Mouse (Mus musculus) ovary, postnatal 36 days (tissue): Measurements from ENCODE around the gene Sh3bp1.

ENCODE experiments used
- DNase-seq: peaks from one replicate; pipeline ENCODE4 v3.0.0; 2022; ENCODE audit warnings: low spot score, mixed read lengths

Gene Sh3bp1

GRCm38 (mm10) chr15:78947657-78948056 lies 48.1 kb downstream of the Sh3bp1 start, which contains the start of gene Triobp:
Gene Triobp, plus strand, starts transcription at chr15:78947724.
- DNase-seq = peak; percentile 83

- no peak for DNase-seq
Measured at GRCm38 (mm10) chr15:78948152-78948725, 48.7 kb downstream of the Sh3bp1 start.

DNA sequence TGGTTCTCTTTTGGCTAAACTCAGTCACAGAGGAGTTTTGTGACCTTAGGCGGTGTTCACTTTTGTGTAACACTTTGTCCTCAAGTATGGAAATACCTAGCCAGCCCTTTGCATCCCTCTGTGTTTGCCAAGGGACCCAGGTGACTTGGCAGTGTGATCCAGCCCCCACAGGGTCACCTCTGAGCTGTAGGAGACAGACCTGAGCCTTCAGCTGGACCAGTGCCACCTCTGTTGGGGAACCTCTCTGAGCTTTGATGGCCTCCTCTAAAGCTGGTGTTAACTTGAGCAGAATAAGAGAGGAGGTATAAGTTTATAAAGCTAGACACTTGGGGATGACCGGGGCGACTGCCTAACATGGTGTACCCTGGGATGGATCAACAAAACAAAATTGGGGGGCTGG lies 49.3 kb downstream of the Sh3bp1 start:
- DNase-seq = no peak

GRCm38 (mm10) chr15:78955663-78956062 lies 56.1 kb downstream of the Sh3bp1 start:
- DNase-seq = no peak

- no peak for DNase-seq
Measured at GRCm38 (mm10) chr15:78956351-78956750, 56.8 kb downstream of the Sh3bp1 start.

GRCm38 (mm10) chr15:78957021-78957420 lies 57.5 kb downstream of the Sh3bp1 start:
- DNase-seq = no peak

DNA sequence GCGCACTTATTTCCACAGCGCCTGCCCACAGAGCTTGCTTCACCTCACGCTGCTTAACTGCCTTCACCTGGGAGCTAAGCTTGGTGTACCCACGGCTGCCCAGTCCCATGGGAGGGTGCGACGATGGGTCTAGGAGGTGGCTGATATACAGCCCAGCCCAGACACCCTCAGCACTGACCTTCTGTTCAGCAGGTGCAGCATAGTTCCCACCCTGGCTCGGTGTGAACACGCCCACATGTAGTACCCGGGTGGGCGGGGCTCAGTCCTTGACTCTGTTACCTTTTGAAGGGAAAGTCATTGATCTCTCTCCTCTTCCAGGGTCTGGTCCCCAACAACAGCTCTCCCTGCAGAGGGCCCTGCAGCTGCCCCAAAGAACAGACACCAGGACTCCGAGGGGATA lies 60.0 kb downstream of the Sh3bp1 start:
- no peak for DNase-seq

DNA sequence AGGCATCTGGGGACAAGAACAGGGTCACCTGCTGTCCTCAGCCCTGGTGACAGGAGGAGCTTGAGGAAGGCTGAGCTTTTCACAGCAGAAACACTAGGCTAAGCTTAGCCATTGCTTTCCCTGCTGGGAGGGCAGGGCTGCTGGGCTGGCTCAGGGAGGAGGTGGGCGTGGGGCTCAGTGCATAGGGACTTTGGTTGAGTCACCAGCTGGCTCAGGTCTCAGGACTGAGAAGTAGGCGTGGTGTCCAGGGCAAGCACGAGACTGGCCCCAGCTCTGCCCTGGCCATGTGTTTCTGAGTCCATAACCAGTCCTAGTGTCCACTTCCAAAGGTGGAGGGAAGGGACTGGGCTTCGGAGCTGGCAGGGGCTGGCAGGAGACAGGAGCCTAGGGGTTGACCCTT lies 60.5 kb downstream of the Sh3bp1 start:
- DNase-seq = peak; percentile 34
